Mouse (Mus musculus): ENCODE results near the gene Sept9. TPM values are rescaled to one million over a fixed set of nuclear protein-coding genes. Genes with fewer than 3 reads are reported as not detected.

Gene Sept9
- polyA plus RNA-seq, 1 experiment, result 253 TPM

DNA sequence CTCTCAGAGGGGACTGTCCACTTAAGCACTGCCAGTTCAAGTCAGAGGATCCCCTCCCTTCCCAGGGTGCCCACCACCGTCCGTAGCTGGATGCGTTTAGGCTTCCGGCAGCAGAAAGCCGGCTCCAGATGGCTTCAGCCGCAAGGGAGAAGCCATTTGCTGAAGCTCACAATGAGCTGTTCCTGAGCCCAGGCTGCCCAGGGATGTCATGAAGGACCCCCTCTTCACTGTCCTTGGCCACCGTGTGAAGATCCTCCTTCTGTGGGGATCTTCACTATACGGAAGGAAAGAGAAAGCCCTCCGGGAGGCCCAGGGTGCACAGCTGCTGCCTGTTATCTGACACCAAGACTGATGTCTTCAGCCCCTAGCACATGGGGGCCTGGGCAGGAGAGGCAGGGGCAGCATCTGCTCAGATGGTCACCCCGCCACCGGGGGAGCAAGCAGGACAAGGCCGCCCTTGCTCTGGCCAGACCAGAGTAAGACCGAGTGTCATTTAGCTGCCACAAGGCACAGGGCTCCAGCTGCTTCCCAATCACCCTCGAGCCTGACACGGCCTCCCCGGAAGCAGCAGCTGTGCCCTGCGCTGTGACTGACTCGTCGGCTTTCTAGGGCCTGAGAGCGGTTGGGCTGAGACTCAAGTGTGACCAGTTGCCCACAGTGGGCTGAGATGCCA, 118.1 kb downstream of the Sept9 start:
- Histone ChIP-seq H3K36me3 (ENCODE audit: control insufficient read depth, insufficient read depth) (no peaks in the 10 kb centered on the region), H3K79me2 (ENCODE audit: control insufficient read depth, insufficient read depth) (peaks cover 73% of the 10 kb centered on the region), H3K4me2 (ENCODE audit: low read depth) (peak overlapping the region; percentile 80), H3K27me3 (ENCODE audit: control insufficient read depth, insufficient read depth, insufficient read length) (no peaks in the 10 kb centered on the region), H3K4me3 (no peak overlapping the region), H3ac (ENCODE audit: control insufficient read depth, insufficient read length) (peak overlapping the region; percentile 10)
- TF ChIP-seq CEBPB (IDR thresholded peaks at IDR 0.05; ENCODE audit: insufficient read depth, poor library complexity, severe bottlenecking), result no peak
- TF ChIP-seq MYOD1 (IDR thresholded peaks at IDR 0.05; ENCODE audit: control insufficient read depth in 1 of 3, insufficient read length in 2 of 3, low read depth in 2 of 3), result peak; percentile 81 to 96 (median 91)
- peak; percentile 86 for TF ChIP-seq TCF3 (IDR thresholded peaks at IDR 0.05; ENCODE audit: insufficient read length, low read depth)
- peak; percentile 94 to 97 (median 96) for TF ChIP-seq MYOG (IDR thresholded peaks at IDR 0.05; ENCODE audit: control insufficient read depth in 1 of 3, insufficient read depth in 1 of 3, insufficient read length in 2 of 3, low read depth in 2 of 3)
- TF ChIP-seq POLR2AphosphoS2 (IDR thresholded peaks at IDR 0.05; ENCODE audit: insufficient read length, low read depth), result no peak
- TF ChIP-seq POLR2A (IDR thresholded peaks at IDR 0.05; ENCODE audit: insufficient read length, low read depth), result peak; percentile 52
- peak; percentile 35 for TF ChIP-seq TCF12 (IDR thresholded peaks at IDR 0.05; ENCODE audit: insufficient read depth, poor library complexity, severe bottlenecking)
- TF ChIP-seq E2F4 (IDR thresholded peaks at IDR 0.05; ENCODE audit: insufficient read depth), result no peak

DNA sequence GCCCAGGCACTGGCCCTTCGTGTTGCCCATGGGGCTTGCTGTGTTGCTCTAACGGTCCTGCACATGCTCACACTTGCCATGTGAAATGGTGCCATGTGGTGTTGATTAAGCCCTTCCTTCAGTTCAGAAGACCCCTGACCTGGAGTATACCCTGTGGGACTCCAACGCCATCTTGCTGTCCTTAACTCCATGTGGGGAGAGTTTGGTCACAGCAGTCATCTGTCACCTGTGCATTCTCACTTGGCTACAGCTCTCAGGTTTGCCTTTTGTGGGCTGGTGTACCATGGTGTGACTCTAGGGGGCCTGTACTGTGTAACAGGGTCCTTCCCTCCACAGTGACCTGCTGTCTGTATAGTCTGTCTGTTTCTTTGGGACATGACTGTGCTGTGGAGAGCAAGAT, 118.7 kb downstream of the Sept9 start:
- Histone ChIP-seq H3K4me2 (ENCODE audit: low read depth) (peak overlapping the region; percentile 80), H3K4me3 (no peak overlapping the region), H3K27me3 (ENCODE audit: control insufficient read depth, insufficient read depth, insufficient read length) (no peaks in the 10 kb centered on the region), H3K36me3 (ENCODE audit: control insufficient read depth, insufficient read depth) (no peaks in the 10 kb centered on the region), H3ac (ENCODE audit: control insufficient read depth, insufficient read length) (peak overlapping the region; percentile 10), H3K79me2 (ENCODE audit: control insufficient read depth, insufficient read depth) (peaks cover 74% of the 10 kb centered on the region)
- no peak for TF ChIP-seq MYOD1 (IDR thresholded peaks at IDR 0.05; ENCODE audit: control insufficient read depth in 1 of 3, insufficient read length in 2 of 3, low read depth in 2 of 3)
- no peak for TF ChIP-seq TCF12 (IDR thresholded peaks at IDR 0.05; ENCODE audit: insufficient read depth, poor library complexity, severe bottlenecking)
- no peak for TF ChIP-seq SRF (IDR thresholded peaks at IDR 0.05; ENCODE audit: control insufficient read depth, insufficient read length, low read depth)
- no peak for TF ChIP-seq TCF3 (IDR thresholded peaks at IDR 0.05; ENCODE audit: insufficient read length, low read depth)
- no peak for TF ChIP-seq MAX (IDR thresholded peaks at IDR 0.05; ENCODE audit: low read depth)
- no peak for TF ChIP-seq POLR2A (IDR thresholded peaks at IDR 0.05; ENCODE audit: insufficient read length, low read depth)
- no peak for TF ChIP-seq CEBPB (IDR thresholded peaks at IDR 0.05; ENCODE audit: insufficient read depth, poor library complexity, severe bottlenecking)
- no peak for TF ChIP-seq REST (IDR thresholded peaks at IDR 0.05; ENCODE audit: insufficient read depth, insufficient read length)
- TF ChIP-seq USF1 (IDR thresholded peaks at IDR 0.05; ENCODE audit: low read depth), result no peak
- TF ChIP-seq E2F4 (IDR thresholded peaks at IDR 0.05; ENCODE audit: insufficient read depth), result no peak
- no peak for TF ChIP-seq POLR2AphosphoS2 (IDR thresholded peaks at IDR 0.05; ENCODE audit: insufficient read length, low read depth)
- TF ChIP-seq MYOG (IDR thresholded peaks at IDR 0.05; ENCODE audit: control insufficient read depth in 1 of 3, insufficient read depth in 1 of 3, insufficient read length in 2 of 3, low read depth in 2 of 3), result no peak

DNA sequence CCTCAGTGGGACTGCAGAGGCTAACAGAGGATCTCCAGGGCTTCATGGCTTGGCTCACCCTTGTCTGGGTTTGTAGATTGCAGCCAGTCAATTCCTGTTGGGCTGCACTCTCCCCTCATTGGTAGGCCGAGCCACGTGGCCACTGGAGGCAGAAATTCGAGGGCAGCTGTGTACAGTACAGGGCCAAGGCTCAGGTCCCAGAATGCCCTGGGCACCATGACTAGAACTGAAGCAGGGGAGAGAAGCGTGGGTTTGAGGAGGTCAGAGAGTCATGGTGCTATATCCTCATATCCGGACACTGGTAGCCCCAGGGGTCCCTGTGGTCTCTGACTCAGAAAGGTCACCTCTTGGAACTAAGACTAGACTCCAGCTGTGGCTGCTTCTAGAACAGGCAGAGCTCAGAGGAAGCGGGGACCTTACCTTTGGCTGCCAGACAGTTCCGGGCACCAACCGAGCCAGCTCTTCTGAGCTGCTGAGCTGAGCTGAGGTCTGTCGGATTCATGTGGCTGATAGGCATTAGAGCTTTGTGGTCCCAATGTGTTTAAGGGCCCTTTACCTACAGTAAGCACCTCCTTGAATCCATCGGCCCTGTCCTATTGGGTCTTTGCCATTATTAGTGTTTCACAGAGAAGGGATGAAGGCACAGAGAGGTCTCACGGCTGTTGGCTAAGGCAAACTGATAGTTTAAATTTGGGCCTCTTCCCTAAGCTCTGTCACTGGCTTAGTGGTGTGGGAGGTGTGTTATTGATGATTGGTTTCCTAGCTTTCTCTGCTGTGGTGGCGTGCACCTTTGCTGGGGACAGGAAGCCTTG, 119.5 kb downstream of the Sept9 start:
- no peaks in the 10 kb centered on the region for H3K36me3 ChIP-seq (ENCODE audit: control insufficient read depth, insufficient read depth)
- no peak overlapping the region for H3ac ChIP-seq (ENCODE audit: control insufficient read depth, insufficient read length)
- H3K4me2 ChIP-seq (ENCODE audit: low read depth), result peak overlapping the region; percentile 80
- H3K4me3 ChIP-seq, result no peak overlapping the region
- H3K27me3 ChIP-seq (ENCODE audit: control insufficient read depth, insufficient read depth, insufficient read length), result no peaks in the 10 kb centered on the region
- H3K79me2 ChIP-seq (ENCODE audit: control insufficient read depth, insufficient read depth), result peaks cover 74% of the 10 kb centered on the region
- TF ChIP-seq POLR2AphosphoS2 (IDR thresholded peaks at IDR 0.05; ENCODE audit: insufficient read length, low read depth), result no peak
- TF ChIP-seq POLR2A (IDR thresholded peaks at IDR 0.05; ENCODE audit: insufficient read length, low read depth), result peak; percentile 14
- no peak for TF ChIP-seq E2F4 (IDR thresholded peaks at IDR 0.05; ENCODE audit: insufficient read depth)
- peak in 1 of 3 experiments; percentile 26 for TF ChIP-seq MYOG (IDR thresholded peaks at IDR 0.05; ENCODE audit: control insufficient read depth in 1 of 3, insufficient read depth in 1 of 3, insufficient read length in 2 of 3, low read depth in 2 of 3)
- no peak for TF ChIP-seq REST (IDR thresholded peaks at IDR 0.05; ENCODE audit: insufficient read depth, insufficient read length)
- peak; percentile 2 for TF ChIP-seq TCF3 (IDR thresholded peaks at IDR 0.05; ENCODE audit: insufficient read length, low read depth)
- no peak for TF ChIP-seq SRF (IDR thresholded peaks at IDR 0.05; ENCODE audit: control insufficient read depth, insufficient read length, low read depth)
- no peak for TF ChIP-seq CEBPB (IDR thresholded peaks at IDR 0.05; ENCODE audit: insufficient read depth, poor library complexity, severe bottlenecking)
- TF ChIP-seq TCF12 (IDR thresholded peaks at IDR 0.05; ENCODE audit: insufficient read depth, poor library complexity, severe bottlenecking), result peak; percentile 23
- peak; percentile 98 for TF ChIP-seq USF1 (IDR thresholded peaks at IDR 0.05; ENCODE audit: low read depth)
- peak in 1 of 3 experiments; percentile 44 for TF ChIP-seq MYOD1 (IDR thresholded peaks at IDR 0.05; ENCODE audit: control insufficient read depth in 1 of 3, insufficient read length in 2 of 3, low read depth in 2 of 3)
- TF ChIP-seq MAX (IDR thresholded peaks at IDR 0.05; ENCODE audit: low read depth), result peak; percentile 59

DNA sequence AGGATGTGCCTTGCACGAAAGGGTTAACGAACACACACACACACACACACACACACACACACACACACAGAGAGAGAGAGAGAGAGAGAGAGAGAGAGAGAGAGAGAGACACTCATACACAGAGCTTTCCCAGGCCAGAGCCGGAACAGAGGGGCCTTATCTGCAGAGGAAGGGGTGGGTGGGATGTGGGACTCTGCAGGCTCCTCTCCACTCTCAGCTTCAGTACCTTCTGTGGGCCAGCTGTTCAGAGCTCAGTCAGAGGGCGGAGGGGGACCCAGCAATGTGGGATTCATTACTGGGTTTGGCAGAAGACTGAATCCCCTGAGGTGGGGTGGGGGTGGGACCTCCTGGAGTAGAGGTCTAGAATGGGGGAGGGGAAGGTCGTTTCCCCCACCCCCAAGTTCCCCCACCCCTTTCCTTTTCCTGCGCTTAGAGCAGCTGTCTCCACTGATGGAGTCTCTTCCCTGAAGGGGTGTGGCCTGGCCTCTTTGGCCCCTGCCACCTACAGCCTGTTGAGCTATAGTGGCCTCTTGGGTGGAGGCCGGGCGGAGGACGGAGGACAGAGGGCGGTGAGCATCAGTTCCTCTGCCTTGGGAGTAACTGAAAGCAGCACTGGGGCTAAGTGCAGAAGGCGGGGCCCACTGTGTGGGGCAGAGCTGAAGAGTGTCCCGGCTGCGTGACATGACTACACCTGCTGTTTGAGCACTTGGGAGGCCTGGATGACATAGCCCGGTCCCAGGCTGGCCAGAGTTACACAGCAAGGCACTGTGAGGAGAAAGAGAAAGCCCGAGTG, 120.3 kb downstream of the Sept9 start:
- no peak for TF ChIP-seq MAX (IDR thresholded peaks at IDR 0.05; ENCODE audit: low read depth)
- peak; percentile 50 for TF ChIP-seq TCF12 (IDR thresholded peaks at IDR 0.05; ENCODE audit: insufficient read depth, poor library complexity, severe bottlenecking)
- TF ChIP-seq TCF3 (IDR thresholded peaks at IDR 0.05; ENCODE audit: insufficient read length, low read depth), result no peak
- TF ChIP-seq REST (IDR thresholded peaks at IDR 0.05; ENCODE audit: insufficient read depth, insufficient read length), result no peak
- TF ChIP-seq MYOD1 (IDR thresholded peaks at IDR 0.05; ENCODE audit: control insufficient read depth in 1 of 3, insufficient read length in 2 of 3, low read depth in 2 of 3), result peak in 2 of 3 experiments; percentile 62 to 74
- TF ChIP-seq POLR2A (IDR thresholded peaks at IDR 0.05; ENCODE audit: insufficient read length, low read depth), result peak; percentile 41
- TF ChIP-seq USF1 (IDR thresholded peaks at IDR 0.05; ENCODE audit: low read depth), result no peak
- peak in 2 of 3 experiments; percentile 15 to 45 for TF ChIP-seq MYOG (IDR thresholded peaks at IDR 0.05; ENCODE audit: control insufficient read depth in 1 of 3, insufficient read depth in 1 of 3, insufficient read length in 2 of 3, low read depth in 2 of 3)
- Histone ChIP-seq H3K79me2 (ENCODE audit: control insufficient read depth, insufficient read depth) (peaks cover 74% of the 10 kb centered on the region), H3K27me3 (ENCODE audit: control insufficient read depth, insufficient read depth, insufficient read length) (no peaks in the 10 kb centered on the region)

More for the DNA sequence above, 120.3 kb downstream of the Sept9 start:
- H3ac ChIP-seq (ENCODE audit: control insufficient read depth, insufficient read length), result no peak overlapping the region
- H3K4me3 ChIP-seq, result no peak overlapping the region
- no peaks in the 10 kb centered on the region for H3K36me3 ChIP-seq (ENCODE audit: control insufficient read depth, insufficient read depth)
- H3K4me2 ChIP-seq (ENCODE audit: low read depth), result peak overlapping the region; percentile 80
